Mouse (Mus musculus) E14TG2a.4 (cell line): ENCODE data around the gene Gm4491.

Experiments used
- H3K27me3 ChIP-seq: 2 replicates; pipeline ENCODE4 v1.6.1; 2014; ENCODE audit warnings: low read length, control low read depth; ENCODE audit not compliant: insufficient read depth
- H3K36me3 ChIP-seq: 2 replicates; pipeline ENCODE4 v1.6.1; 2014; ENCODE audit warnings: low read length, control low read depth; ENCODE audit not compliant: insufficient read depth
- H3K4me1 ChIP-seq: replicated peaks from 2 replicates; pipeline ENCODE4 v1.6.1; 2014; ENCODE audit warnings: low read depth, low read length, control low read depth
- H3K4me3 ChIP-seq: replicated peaks from 2 replicates; pipeline ENCODE4 v1.5.1; 2014; ENCODE audit warnings: mild to moderate bottlenecking, low read length
- H3K9me3 ChIP-seq: 2 replicates; pipeline ENCODE4 v1.6.1; 2014; ENCODE audit warnings: low read length, control low read depth
- CTCF ChIP-seq: conservative IDR thresholded peaks from 2 replicates; pipeline ENCODE4 v1.5.1; 2014; ENCODE audit warnings: low read length
- NANOG ChIP-seq: IDR thresholded peaks from 2 replicates; pipeline ENCODE4 v1.6.1; 2014; ENCODE audit warnings: borderline replicate concordance, low read length, mixed read lengths
- POU5F1 ChIP-seq: IDR thresholded peaks from 2 replicates; pipeline ENCODE4 v1.6.1; 2014; ENCODE audit warnings: low read length, borderline replicate concordance

The Gm4491 gene

DNA sequence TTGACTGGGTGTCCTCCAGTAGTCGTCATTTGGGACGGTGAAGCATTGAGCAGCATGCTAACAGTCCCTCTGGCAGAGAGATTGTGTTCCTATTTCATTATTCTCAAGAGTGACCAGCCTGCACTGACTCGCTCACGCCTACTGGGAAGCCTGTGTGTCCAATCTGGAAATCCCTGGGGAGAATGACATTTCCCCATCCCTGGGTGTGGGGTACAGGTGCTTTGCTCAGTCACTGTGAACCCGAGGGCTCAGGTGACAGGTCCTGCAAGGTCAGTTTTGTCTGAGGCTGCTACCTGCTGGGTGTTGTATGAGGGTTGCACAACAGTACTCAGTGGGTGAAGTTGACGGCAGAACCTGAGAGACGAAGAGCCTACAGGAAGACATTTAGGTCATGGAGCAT, 6.6 kb upstream of the Gm4491 start:
- no peak for TF ChIP-seq NANOG
- no peak for TF ChIP-seq CTCF
- TF ChIP-seq POU5F1: no peak
- H3K4me3 ChIP-seq: no peak overlapping the region
- peaks cover 8% of the 10 kb centered on the region; the same call in 1 of the 2 replicates for H3K27me3 ChIP-seq
- H3K9me3 ChIP-seq: no peaks in the 10 kb centered on the region
- no peaks in the 10 kb centered on the region for H3K4me1 ChIP-seq
- no peaks in the 10 kb centered on the region for H3K36me3 ChIP-seq

DNA sequence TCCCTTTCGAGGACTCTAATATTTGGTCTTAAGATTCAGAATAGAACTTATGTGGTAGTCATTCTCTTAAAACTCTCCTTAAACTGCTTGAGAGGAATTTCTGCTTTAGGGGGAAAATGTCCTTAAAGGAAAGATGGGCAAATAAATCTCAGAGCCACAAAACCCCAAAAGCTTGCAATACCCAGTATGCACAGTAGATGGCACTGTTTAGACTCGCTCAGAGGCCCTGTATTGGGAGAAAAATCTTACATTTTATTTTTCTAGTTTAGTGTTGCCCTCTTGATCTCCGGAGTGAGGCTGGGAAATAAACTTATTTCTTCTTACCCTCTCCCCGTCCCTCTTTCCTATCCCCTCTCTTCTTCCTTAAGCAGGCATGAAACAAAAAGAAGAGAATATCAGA, 6.5 kb downstream of the Gm4491 start:
- TF ChIP-seq NANOG (no peak), CTCF (peak; percentile 95)
- peaks cover 8% of the 10 kb centered on the region for H3K4me1 ChIP-seq
- no peaks in the 10 kb centered on the region for H3K36me3 ChIP-seq
- H3K4me3 ChIP-seq: no peak overlapping the region
- peaks cover 63% of the 10 kb centered on the region for H3K27me3 ChIP-seq
- H3K9me3 ChIP-seq: no peaks in the 10 kb centered on the region

GRCm38 (mm10) chr14:57107916-57108315, 7.8 kb downstream of the Gm4491 start:
- Histone ChIP-seq H3K36me3 (no peaks in the 10 kb centered on the region), H3K27me3 (peaks cover 71% of the 10 kb centered on the region), H3K9me3 (no peaks in the 10 kb centered on the region), H3K4me1 (peaks cover 15% of the 10 kb centered on the region), H3K4me3 (no peak overlapping the region)
- TF ChIP-seq POU5F1: no peak
- no peak for TF ChIP-seq NANOG
- TF ChIP-seq CTCF: no peak

DNA sequence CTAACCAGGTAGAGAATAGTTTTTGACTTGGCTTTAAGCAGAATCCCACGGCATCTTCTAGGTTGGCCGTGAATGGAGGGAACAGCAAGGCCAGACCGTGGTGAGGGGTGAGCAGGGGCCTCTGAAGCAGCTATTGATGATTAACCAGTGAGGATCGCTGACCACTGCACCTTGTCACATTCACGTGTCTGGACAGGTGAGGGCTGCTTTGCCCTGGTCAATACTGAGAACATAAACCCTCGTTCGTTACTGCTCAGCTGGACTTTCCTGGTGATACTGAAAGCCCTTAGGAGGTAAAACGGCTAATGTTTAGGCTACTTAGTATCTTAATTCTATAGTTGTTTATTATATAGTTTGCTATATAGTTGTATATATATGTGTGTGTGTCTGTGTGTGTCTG, 8.6 kb downstream of the Gm4491 start:
- H3K4me1 ChIP-seq: peaks cover 15% of the 10 kb centered on the region
- TF ChIP-seq NANOG (no peak), POU5F1 (no peak), CTCF (no peak)
- no peaks in the 10 kb centered on the region for H3K36me3 ChIP-seq
- H3K9me3 ChIP-seq: no peaks in the 10 kb centered on the region
- H3K27me3 ChIP-seq: peaks cover 80% of the 10 kb centered on the region
- no peak overlapping the region for H3K4me3 ChIP-seq

DNA sequence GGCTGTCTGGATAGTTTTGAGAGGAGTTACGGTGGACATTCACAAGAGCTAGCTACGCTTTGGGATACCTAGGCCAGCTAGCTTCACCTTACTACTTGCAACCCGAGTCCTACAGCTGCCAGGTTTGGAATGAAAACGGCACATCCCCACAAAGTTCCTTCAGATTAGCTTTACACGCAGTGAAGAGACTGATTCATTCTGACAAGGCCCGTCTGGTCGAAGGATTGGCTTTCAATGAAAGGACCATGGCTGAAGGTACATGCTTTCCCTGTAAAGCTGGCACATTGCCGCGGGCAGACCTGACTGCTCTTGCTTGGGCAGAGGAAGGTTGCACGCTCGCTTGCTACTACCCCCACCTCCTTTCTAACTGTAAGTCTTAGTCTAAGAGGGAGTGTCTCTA, 10.0 kb downstream of the Gm4491 start:
- H3K27me3 ChIP-seq: peaks cover 81% of the 10 kb centered on the region
- no peaks in the 10 kb centered on the region for H3K9me3 ChIP-seq
- H3K4me1 ChIP-seq: peaks cover 15% of the 10 kb centered on the region
- H3K4me3 ChIP-seq: no peak overlapping the region
- no peaks in the 10 kb centered on the region for H3K36me3 ChIP-seq
- TF ChIP-seq NANOG (no peak), CTCF (no peak), POU5F1 (no peak)

GRCm38 (mm10) chr14:57105111-57105510, 10.6 kb downstream of the Gm4491 start:
- peaks cover 84% of the 10 kb centered on the region for H3K27me3 ChIP-seq
- H3K4me3 ChIP-seq: peak overlapping the region; percentile 79
- H3K36me3 ChIP-seq: no peaks in the 10 kb centered on the region
- no peak for TF ChIP-seq CTCF
- no peak for TF ChIP-seq NANOG
- no peak for TF ChIP-seq POU5F1
- H3K4me1 ChIP-seq: peaks cover 15% of the 10 kb centered on the region
- H3K9me3 ChIP-seq: no peaks in the 10 kb centered on the region

DNA sequence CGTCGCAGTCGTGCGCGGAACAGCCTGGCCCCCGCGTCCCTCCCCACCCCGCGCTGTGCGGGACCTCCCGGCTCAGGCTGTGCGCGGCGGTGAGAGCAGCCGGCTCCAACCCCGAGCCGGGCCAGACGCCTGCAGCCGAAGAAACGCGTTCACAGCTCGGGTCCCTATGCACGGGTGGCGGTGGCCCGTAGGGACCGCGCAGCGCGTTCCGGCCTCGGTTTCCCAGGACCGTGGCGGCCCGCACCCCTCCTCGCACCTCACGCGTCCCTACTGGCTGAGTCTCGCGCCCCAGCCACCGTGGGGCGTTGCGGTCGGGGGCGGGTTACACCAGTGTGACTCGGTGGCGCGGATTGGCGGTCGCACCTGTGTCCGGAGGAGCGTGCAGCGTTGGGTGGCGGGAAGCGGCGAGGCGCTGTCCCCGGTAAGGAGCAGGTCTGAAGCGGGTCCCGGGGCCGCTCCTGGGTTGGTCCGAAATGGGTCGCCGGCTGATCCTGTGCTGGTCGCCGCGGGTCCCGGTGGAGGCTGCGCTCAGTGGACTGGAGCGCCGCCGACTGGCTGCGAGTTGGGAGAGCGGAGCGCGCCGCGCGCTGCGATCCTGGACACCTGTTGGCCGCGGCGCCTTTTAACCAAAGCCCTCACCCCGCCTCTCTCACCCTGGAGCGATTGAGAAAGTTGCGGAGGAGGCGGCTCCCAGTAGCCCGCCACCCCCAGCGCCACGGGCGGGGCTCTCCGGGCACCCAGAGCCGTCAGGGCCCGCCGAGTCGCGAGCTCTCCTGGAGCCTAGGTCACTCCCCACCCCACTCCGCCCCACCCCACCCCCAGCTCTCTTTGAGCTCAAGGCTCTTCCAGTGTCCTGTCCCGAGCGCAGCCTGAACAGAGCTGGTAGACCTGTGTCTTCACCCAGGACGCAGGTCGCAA, 11.3 kb downstream of the Gm4491 start, which contains the start of gene Gjb2:
Gene Gjb2 (minus strand): TSS at position 597 of the 918 bp plus-strand sequence.
- no peak for TF ChIP-seq POU5F1
- no peak for TF ChIP-seq NANOG
- no peak for TF ChIP-seq CTCF
- H3K27me3 ChIP-seq: peaks cover 83% of the 10 kb centered on the region

DNA sequence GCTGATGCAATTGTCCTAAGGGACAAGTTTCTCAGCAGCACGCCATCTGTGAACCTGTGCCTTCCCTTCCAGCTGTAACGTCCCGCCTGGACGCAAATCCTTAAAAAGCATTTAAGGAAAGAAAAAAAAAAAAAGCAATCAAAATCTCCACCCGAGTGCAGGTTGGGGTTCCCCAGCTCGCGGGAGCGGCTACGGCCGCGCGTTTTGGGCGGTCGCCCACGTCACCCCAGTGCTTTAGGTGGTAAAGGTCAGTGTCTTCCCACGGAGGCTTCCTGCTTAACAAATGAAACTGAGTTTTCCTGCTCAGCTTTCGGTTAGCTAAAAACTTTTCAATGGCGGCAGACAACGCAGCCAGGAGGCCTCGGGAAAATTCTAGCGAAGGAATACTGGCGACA, 12.0 kb downstream of the Gm4491 start:
- TF ChIP-seq CTCF (no peak), POU5F1 (no peak), NANOG (no peak)
- Histone ChIP-seq H3K36me3 (no peaks in the 10 kb centered on the region), H3K4me3 (peak overlapping the region; percentile 79), H3K27me3 (peaks cover 83% of the 10 kb centered on the region), H3K4me1 (peaks cover 15% of the 10 kb centered on the region), H3K9me3 (no peaks in the 10 kb centered on the region)

More for the DNA sequence above, 11.3 kb downstream of the Gm4491 start, which contains the start of gene Gjb2:
- H3K9me3 ChIP-seq: no peaks in the 10 kb centered on the region
- peak within 1 kb of the TSS; percentile 79 for H3K4me3 ChIP-seq
- H3K4me1 ChIP-seq: peaks cover 15% of the 10 kb centered on the region
- H3K36me3 ChIP-seq: no peaks in the 10 kb centered on the region
